Mouse (Mus musculus): Measurements from ENCODE around the gene Hint3. TPM values are rescaled to one million over a fixed set of nuclear protein-coding genes. Genes with fewer than 3 reads are reported as not detected.

The Hint3 gene
- total RNA-seq, 2 experiments from 2014 or later, result 44.3 to 45.5 TPM

GRCm38 (mm10) chr10:30587037-30587436 lies 42.4 kb downstream of the Hint3 start:
- DNase-seq, result no peak

DNA sequence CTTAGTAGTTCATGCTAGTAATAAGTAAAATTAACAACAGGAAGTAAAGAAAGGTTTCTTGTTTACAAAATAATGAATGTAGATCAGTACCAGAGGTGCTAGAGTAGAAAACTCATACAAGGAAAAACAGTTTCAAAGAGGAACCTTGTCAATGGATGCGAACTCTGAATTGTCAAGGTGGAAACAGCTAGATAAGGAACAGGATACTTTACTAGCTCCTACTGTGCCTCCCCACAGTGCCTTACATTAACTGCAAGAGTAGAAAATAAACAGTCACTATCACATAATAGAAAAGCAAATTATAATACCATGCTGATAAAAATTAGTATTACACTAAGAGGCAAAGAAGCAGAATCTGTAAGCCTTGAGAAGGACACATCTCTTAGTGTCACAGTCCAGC lies 43.7 kb downstream of the Hint3 start:
- no peak for DNase-seq

DNA sequence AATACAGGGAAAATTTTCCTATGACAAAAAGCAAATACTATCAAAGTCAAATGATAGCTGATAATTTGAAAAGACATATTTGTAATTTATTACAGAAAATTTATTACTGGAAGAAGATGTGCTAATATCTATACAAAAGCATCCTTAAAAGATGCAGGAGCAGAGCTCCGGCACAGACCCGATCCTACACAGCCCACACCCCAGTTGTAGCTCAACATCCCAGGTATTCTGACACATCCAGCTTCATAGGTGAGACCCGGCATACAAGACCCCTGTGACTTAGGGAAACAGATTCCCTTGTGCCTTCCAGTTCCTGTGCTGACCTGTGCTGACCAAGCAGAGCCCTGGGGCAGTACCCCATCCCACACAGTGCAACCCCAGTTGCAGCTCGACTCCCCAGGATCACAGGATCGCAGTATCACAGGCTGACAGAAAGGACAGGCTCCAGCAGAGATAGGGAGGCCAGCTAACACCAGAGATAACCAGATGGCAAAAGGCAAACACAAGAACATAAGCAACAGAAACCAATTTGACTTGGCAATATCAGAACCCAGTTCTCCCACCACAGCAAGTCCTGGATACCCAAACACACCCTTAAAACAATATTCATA lies 51.7 kb downstream of the Hint3 start:
- DNase-seq, result no peak

DNA sequence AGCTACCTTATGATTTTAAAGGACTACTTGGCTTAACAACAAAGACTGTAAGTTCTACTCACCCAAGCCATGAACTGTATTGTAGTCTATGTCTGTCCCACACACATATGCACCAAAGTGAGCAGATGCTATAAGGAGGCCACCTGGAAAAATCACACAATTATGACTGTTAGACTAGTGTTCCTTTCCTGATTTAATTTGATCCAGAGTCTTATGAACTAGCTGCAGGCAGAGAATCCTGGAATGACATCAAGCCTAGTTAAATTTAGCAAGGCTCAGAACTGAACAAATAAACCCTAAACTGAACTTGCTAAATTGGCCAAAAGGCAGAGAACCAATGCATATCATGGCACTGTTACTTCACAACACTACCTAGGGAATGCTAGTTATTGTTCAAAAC lies 63.1 kb downstream of the Hint3 start:
- no peak for DNase-seq

GRCm38 (mm10) chr10:30564651-30565050 lies 64.8 kb downstream of the Hint3 start:
- no peak for DNase-seq

Other genes starting within 250 kb of the Hint3 start
- 1 to 10 TPM; 7.3 to 7.4 TPM for gene Trmt11, start 28.9 kb downstream of the Hint3 start, total RNA-seq (2021)
- gene Ncoa7, start 173.7 kb upstream of the Hint3 start, total RNA-seq (2021), result 1 to 10 TPM; 9.2 TPM
- 10 to 100 TPM; 22.0 to 26.9 TPM for gene Hey2, start 213.2 kb upstream of the Hint3 start, total RNA-seq (2021)